Mouse (Mus musculus) layer of hippocampus, adult 2 months (tissue): ENCODE measurements around the gene Osbpl10. TPM values are rescaled to one million over a fixed set of nuclear protein-coding genes. Genes with fewer than 3 reads are reported as not detected.

Source experiments
- DNase-seq, 2 experiments: peaks; one replicate each; pipeline ENCODE4 v3.0.0; 2022; ENCODE audit warnings: low spot score in 2 of 2
- H3K27ac ChIP-seq: fragments of 200-600 bp; 2 replicates; pipeline ENCODE4 v1.8.1; 2022
- H3K4me3 ChIP-seq: fragments of 200-600 bp; 2 replicates; pipeline ENCODE4 v1.8.1; 2022; ENCODE audit warnings: mild to moderate bottlenecking
- CTCF ChIP-seq: fragments of 200-600 bp; conservative IDR thresholded peaks from 2 replicates; pipeline ENCODE4 v1.8.1; 2022; ENCODE audit warnings: antibody characterized with exemption, mild to moderate bottlenecking, moderate library complexity
- total RNA-seq, 2 experiments: library from RNA; stranded (reverse); gene quantifications; 2 replicates each; pipeline ENCODE4 v1.2.3; 2021

The Osbpl10 gene
- total RNA-seq, 2 experiments from 2014 or later: 19.0 to 19.5 TPM

- peak; percentile 41 for TF ChIP-seq CTCF
- Histone ChIP-seq H3K4me3 (no peak overlapping the region), H3K27ac (no peak overlapping the region)
- no peak for DNase-seq
Measured at GRCm38 (mm10) chr9:115213755-115214264, 235.4 kb downstream of the Osbpl10 start.

GRCm38 (mm10) chr9:115214572-115215571, 236.5 kb downstream of the Osbpl10 start:
- peak; percentile 27; the same call in 1 of the 2 replicates for TF ChIP-seq CTCF
- Histone ChIP-seq H3K4me3 (no peak overlapping the region), H3K27ac (no peak overlapping the region)
- DNase-seq: no peak

GRCm38 (mm10) chr9:115215830-115216701, 237.7 kb downstream of the Osbpl10 start:
- DNase-seq: no peak
- Histone ChIP-seq H3K4me3 (no peak overlapping the region), H3K27ac (no peak overlapping the region)
- TF ChIP-seq CTCF: no peak

- Histone ChIP-seq H3K4me3 (no peak overlapping the region), H3K27ac (no peak overlapping the region)
- DNase-seq: no peak
- no peak for TF ChIP-seq CTCF
Measured at GRCm38 (mm10) chr9:115217984-115218383, 239.6 kb downstream of the Osbpl10 start.

GRCm38 (mm10) chr9:115220466-115220865, 242.1 kb downstream of the Osbpl10 start:
- H3K4me3 ChIP-seq: no peak overlapping the region
- no peak for TF ChIP-seq CTCF
- H3K27ac ChIP-seq: no peak overlapping the region
- no peak for DNase-seq

- no peak for DNase-seq
- H3K27ac ChIP-seq: no peak overlapping the region
- H3K4me3 ChIP-seq: no peak overlapping the region
- TF ChIP-seq CTCF: no peak
Measured at GRCm38 (mm10) chr9:115221265-115221664, 242.9 kb downstream of the Osbpl10 start.

- Histone ChIP-seq H3K27ac (no peak overlapping the region), H3K4me3 (no peak overlapping the region)
- DNase-seq: no peak
- no peak for TF ChIP-seq CTCF
Measured at GRCm38 (mm10) chr9:115224744-115225354, 246.5 kb downstream of the Osbpl10 start.

GRCm38 (mm10) chr9:115229145-115229544, 250.8 kb downstream of the Osbpl10 start:
- no peak for TF ChIP-seq CTCF
- Histone ChIP-seq H3K4me3 (no peak overlapping the region), H3K27ac (no peak overlapping the region)
- DNase-seq: no peak

GRCm38 (mm10) chr9:115229676-115230075, 251.3 kb downstream of the Osbpl10 start:
- Histone ChIP-seq H3K27ac (no peak overlapping the region), H3K4me3 (no peak overlapping the region)
- no peak for DNase-seq
- no peak for TF ChIP-seq CTCF

- Histone ChIP-seq H3K4me3 (no peak overlapping the region), H3K27ac (no peak overlapping the region)
- DNase-seq: no peak
- no peak for TF ChIP-seq CTCF
Measured at GRCm38 (mm10) chr9:115230141-115230540, 251.8 kb downstream of the Osbpl10 start.

GRCm38 (mm10) chr9:115231476-115231875, 253.1 kb downstream of the Osbpl10 start:
- DNase-seq: no peak
- Histone ChIP-seq H3K27ac (no peak overlapping the region), H3K4me3 (no peak overlapping the region)
- no peak for TF ChIP-seq CTCF

GRCm38 (mm10) chr9:115233721-115234120, 255.4 kb downstream of the Osbpl10 start:
- TF ChIP-seq CTCF: no peak
- Histone ChIP-seq H3K4me3 (no peak overlapping the region), H3K27ac (no peak overlapping the region)
- DNase-seq: no peak

- H3K4me3 ChIP-seq: no peak overlapping the region
- no peak for DNase-seq
- H3K27ac ChIP-seq: no peak overlapping the region
- no peak for TF ChIP-seq CTCF
Measured at GRCm38 (mm10) chr9:115234561-115234960, 256.2 kb downstream of the Osbpl10 start.
